Mouse (Mus musculus): ENCODE data around the gene Plbd2.

- TF ChIP-seq CTCF (IDR thresholded peaks at IDR 0.05), result no peak
- no peak for TF ChIP-seq POLR2A (IDR thresholded peaks at IDR 0.05; ENCODE audit: insufficient read depth, low read depth, low read length)
- TF ChIP-seq EP300 (IDR thresholded peaks at IDR 0.05; ENCODE audit: insufficient read depth, low read depth, low read length), result no peak
These were observed 1.2 kb downstream of the Plbd2 start for GRCm38 (mm10) chr5:120502147-120502621.
